Mouse (Mus musculus) forebrain, embryonic 14.5 days (tissue): ENCODE data around the gene Map3k5. TPM values are rescaled to one million over a fixed set of nuclear protein-coding genes. Genes with fewer than 3 reads are reported as not detected.

Experiments used
- ATAC-seq: fragments of 200-750 bp; cut with Nextera tagmentation; 2 replicates; pipeline ENCODE4 v1.8.0; 2017; ENCODE audit warnings: mild to moderate bottlenecking, moderate library complexity
- DNase-seq: peaks from one replicate; pipeline ENCODE4 v3.0.0-alpha.2; 2015; ENCODE audit warnings: low spot score
- H3K27ac ChIP-seq: fragments of 300-500 bp; sonication (generic); 2 replicates; pipeline ENCODE4 v1.5.1; 2014; ENCODE audit warnings: low read depth, mild to moderate bottlenecking, control low read depth, low read length, moderate library complexity
- H3K27me3 ChIP-seq: fragments of 300-500 bp; sonication (generic); replicated peaks from 2 replicates; pipeline ENCODE4 v1.6.1; 2014; ENCODE audit warnings: low read length, control low read depth, mixed read lengths; ENCODE audit not compliant: control insufficient read depth, insufficient read depth
- H3K36me3 ChIP-seq: fragments of 300-500 bp; sonication (generic); 2 replicates; pipeline ENCODE4 v1.6.1; 2014; ENCODE audit warnings: low read length, control low read depth; ENCODE audit not compliant: control insufficient read depth, insufficient read depth
- H3K4me1 ChIP-seq: fragments of 300-500 bp; sonication (generic); 2 replicates; pipeline ENCODE4 v1.6.1; 2014; ENCODE audit warnings: antibody characterized with exemption, low read length, control low read depth; ENCODE audit not compliant: control insufficient read depth, insufficient read depth
- H3K4me2 ChIP-seq: fragments of 300-500 bp; sonication (generic); 2 replicates; pipeline ENCODE4 v1.6.1; 2014; ENCODE audit warnings: mild to moderate bottlenecking, control low read depth, low read length
- H3K4me3 ChIP-seq: fragments of 300-500 bp; sonication (generic); 2 replicates; pipeline ENCODE4 v1.5.1; 2014; ENCODE audit warnings: low read depth, low read length, control low read depth
- H3K9ac ChIP-seq: fragments of 300-500 bp; sonication (generic); 2 replicates; pipeline ENCODE4 v1.6.1; 2014; ENCODE audit warnings: mild to moderate bottlenecking, low read length, control low read depth, moderate library complexity
- H3K9me3 ChIP-seq: fragments of 300-500 bp; sonication (generic); replicated peaks from 2 replicates; pipeline ENCODE4 v1.6.1; 2016; ENCODE audit warnings: low read length, control low read depth, mixed read lengths; ENCODE audit not compliant: control insufficient read depth
- WGBS: fragments of 180-500 bp; shearing (Covaris S2); extraction: QIAGEN DNeasy Blood & Tissue Kit; methylation state at CpG from one replicate; pipeline ENCODE4 v1.1.7; 2014; 5-methylcytosine and 5-hydroxymethylcytosine counted together
- polyA plus RNA-seq: library from polyadenylated mRNA; unstranded; fragments of >200 nt; fragmentation: Nextera tagmentation; extraction: Ambion mirVana; gene quantifications from 2 replicates; pipeline ENCODE4 v1.2.1, GENCODE M21; 2014

Map3k5 gene
- polyA plus RNA-seq, 1 experiment from 2014 or later: 0.72 TPM

DNA sequence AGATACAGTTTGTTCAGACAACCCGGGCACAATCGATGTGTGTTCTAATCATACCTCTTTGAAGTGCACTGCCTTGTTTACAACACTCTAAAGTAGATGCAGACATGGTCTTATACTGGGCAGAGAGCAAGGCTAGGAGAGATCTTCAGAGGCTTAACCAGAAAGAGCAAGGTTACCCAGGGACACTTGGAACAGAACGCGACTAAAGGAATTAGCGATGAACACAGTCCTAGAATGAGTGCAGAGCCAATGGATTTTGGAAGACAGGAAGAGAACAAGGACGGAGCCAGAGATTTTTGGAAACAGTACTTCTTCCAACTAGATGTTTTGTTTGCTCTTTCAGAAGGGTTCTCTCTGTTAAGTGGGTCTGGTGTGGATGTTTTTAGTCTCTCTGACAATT is 137.4 kb downstream of the Map3k5 start:
- Histone ChIP-seq H3K27me3 (no peaks in the 10 kb centered on the region), H3K4me2 (no peak overlapping the region), H3K36me3 (no peaks in the 10 kb centered on the region), H3K4me3 (no peak overlapping the region), H3K9ac (no peak overlapping the region), H3K27ac (no peak overlapping the region), H3K4me1 (no peaks in the 10 kb centered on the region), H3K9me3 (no peaks in the 10 kb centered on the region)
- DNase-seq: no peak
- 93% methylated on average over 6 of the region's 6 CpGs for WGBS
- no peak for ATAC-seq

DNA sequence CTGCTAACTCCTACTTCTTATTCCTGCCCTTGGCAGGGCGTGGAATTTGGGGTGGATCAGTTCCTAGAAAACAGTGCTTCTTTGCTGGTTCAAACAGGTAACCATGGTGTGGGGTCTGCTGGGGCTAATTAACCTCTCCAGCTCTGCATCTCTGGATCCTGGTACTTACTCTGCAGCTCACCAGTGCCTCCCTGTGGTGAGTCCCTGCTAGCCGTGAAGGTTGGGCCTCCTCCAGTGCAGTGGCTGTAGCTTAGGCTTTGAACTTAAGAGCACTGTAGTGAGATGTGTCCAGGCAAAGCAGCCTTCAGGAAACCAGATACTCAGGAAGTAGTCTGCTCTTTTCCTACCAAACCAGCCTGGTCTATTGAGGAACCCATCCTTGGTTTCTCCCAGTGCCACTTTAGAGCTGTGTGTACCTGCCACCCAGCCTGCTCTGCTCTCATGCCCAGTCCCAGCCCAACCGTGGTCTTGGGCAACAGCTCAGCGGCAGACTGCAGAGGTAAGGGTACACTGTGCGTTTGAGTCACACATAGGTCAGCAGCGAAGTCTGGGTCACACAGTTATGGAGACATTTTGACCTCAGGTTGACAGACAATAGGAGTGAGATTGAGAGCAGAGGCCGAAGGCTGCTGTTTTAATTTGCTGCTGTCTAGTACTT is 139.1 kb downstream of the Map3k5 start:
- no peak overlapping the region for H3K27ac ChIP-seq
- no peaks in the 10 kb centered on the region for H3K4me1 ChIP-seq
- 70% methylated on average over 7 of the region's 7 CpGs for WGBS
- no peak overlapping the region for H3K4me3 ChIP-seq
- DNase-seq: peak; percentile 70
- H3K9ac ChIP-seq: no peak overlapping the region
- H3K36me3 ChIP-seq: no peaks in the 10 kb centered on the region
- H3K27me3 ChIP-seq: no peaks in the 10 kb centered on the region
- H3K4me2 ChIP-seq: no peak overlapping the region
- H3K9me3 ChIP-seq: no peaks in the 10 kb centered on the region
- ATAC-seq: peak; percentile 68; the same call in 1 of the 2 replicates

DNA sequence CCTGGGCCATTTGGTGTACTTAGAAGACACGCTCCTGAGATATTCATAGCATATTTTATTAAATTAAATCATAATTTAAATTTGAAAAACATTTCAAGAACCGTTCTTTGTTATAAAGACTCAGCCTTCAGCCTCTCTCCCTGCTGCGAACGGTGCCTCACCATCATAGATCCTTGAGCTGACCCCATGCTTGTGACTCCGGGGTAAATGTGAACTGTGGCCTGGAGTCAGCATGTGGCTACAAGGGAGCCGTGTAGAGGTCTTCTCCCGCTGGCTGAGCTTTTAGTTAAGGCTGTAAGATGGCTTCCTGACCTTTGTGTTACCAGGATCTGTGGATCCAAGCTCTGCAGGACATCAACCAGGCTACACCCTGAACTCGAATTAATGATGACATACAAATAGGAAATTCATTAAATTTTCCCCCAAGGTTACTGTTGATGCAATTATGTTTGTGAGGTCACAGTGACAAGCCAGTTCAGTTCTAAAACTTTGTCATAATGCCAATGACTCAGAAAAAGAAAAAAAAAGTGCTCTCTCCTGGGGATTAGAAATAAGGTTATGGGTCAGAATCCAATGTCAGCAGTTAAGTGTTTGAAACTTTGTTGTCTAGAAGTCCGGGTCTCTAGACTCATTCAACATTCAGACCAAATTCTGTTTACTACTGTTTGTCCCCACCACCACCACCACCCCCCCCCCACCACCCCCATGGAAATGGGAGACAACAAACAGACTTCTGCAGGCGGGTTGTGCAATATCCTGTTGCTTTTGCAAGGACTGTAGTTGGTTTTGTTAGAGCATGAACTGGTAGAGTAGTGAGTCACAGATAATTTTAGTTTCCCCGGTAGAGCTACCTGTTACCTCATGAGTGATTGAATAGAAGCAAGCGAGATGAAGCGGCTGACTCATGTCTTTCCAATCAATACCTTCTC is 142.5 kb downstream of the Map3k5 start:
- H3K9me3 ChIP-seq: no peaks in the 10 kb centered on the region
- ATAC-seq: no peak
- no peak for DNase-seq
- no peak overlapping the region for H3K4me2 ChIP-seq
- no peak overlapping the region for H3K27ac ChIP-seq
- H3K4me1 ChIP-seq: no peaks in the 10 kb centered on the region
- no peak overlapping the region for H3K4me3 ChIP-seq
- H3K36me3 ChIP-seq: no peaks in the 10 kb centered on the region
- H3K9ac ChIP-seq: no peak overlapping the region
- 82% methylated on average over 13 of the region's 13 CpGs for WGBS
- no peaks in the 10 kb centered on the region for H3K27me3 ChIP-seq

DNA sequence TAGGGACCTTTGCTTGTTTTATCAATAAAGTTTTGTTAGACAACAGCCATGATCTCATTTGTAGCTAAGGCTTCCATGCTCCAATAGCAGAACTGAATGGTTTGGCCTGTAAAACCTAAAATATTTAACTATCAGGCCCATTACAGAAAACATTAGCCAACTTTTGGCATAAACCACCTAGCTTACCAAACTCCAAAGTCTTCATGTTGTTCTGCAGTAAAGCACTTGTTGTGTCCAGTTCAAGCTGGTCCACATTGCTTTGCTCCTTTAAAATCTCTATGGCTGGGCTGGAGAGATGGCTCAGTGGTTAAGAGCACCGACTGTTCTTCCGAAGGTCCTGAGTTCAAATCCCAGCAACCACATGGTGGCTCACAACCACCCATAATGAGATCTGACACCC is 144.1 kb downstream of the Map3k5 start:
- Histone ChIP-seq H3K4me2 (no peak overlapping the region), H3K36me3 (no peaks in the 10 kb centered on the region), H3K4me1 (no peaks in the 10 kb centered on the region), H3K9ac (no peak overlapping the region), H3K27ac (no peak overlapping the region), H3K9me3 (no peaks in the 10 kb centered on the region), H3K4me3 (no peak overlapping the region), H3K27me3 (no peaks in the 10 kb centered on the region)
- DNase-seq: no peak
- ATAC-seq: no peak
- 93% methylated on average over 2 of the region's 2 CpGs for WGBS

DNA sequence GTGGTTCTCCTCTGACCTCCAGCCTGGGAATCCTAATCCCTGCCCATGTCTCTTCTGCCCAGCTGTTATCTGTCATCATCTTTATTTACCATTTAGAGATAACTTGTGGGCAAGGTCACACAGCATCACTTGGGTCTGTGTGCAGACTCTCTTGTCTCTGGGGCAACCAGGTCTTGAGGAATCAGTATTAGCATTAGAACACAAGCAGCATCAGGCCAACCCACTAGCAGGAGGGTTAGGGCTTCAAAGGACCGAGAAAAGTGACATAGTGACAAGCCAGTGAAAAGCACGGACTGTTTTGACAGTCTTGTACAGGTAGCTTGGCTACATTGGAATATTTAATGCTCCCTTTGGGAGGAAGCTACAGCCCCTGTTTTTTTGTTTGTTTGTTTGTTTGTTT is 153.6 kb downstream of the Map3k5 start:
- Histone ChIP-seq H3K4me3 (no peak overlapping the region), H3K9me3 (no peaks in the 10 kb centered on the region), H3K36me3 (no peaks in the 10 kb centered on the region), H3K27me3 (no peaks in the 10 kb centered on the region), H3K9ac (no peak overlapping the region), H3K27ac (no peak overlapping the region), H3K4me2 (no peak overlapping the region), H3K4me1 (no peaks in the 10 kb centered on the region)
- ATAC-seq (no peak), DNase-seq (no peak)
- 68% methylated on average over 2 of the region's 2 CpGs for WGBS

DNA sequence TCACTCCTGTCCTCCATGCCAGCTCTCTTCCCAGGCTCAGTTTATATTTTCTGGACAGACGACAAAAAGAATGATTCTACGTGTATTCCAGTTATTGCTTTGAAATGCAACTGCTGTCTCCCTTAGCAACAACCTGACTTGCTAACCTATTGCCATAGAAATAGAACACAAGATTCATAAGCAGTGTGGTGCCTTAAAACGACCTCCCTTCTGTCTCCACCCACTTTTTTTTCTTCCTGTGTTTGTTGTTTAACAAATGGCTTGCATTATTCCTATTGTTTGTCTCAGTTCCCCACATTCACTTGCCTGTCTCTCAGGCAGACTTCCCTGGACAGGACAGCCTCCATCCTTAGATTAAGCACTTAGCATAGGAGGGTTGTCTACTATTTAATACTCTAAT is 154.8 kb downstream of the Map3k5 start:
- H3K9me3 ChIP-seq: no peaks in the 10 kb centered on the region
- ATAC-seq (no peak), DNase-seq (no peak)
- H3K4me3 ChIP-seq: no peak overlapping the region
- H3K9ac ChIP-seq: no peak overlapping the region
- no peak overlapping the region for H3K27ac ChIP-seq
- WGBS: 54% methylated on average over 3 of the region's 3 CpGs
- no peaks in the 10 kb centered on the region for H3K4me1 ChIP-seq
- no peaks in the 10 kb centered on the region for H3K27me3 ChIP-seq
- no peak overlapping the region for H3K4me2 ChIP-seq
- no peaks in the 10 kb centered on the region for H3K36me3 ChIP-seq

DNA sequence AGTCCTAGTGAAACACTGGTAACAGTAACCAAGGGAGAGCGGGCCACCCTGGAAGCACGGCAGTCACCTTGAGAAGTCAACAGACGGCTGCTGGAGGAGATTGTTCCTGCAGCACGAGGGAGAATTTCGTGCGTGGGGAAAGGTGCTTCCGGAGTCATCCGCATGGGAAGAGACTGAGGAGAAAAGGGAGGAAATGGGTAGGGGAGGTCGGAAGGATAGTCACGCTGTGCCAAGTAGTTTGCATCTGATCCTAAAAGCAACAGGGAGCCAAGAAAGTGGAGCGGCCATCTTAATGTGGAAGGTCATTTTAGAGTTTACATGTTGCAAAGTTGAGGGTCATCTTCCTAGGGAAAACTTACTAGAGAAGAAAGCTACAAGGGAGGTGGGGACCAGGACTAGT is 155.9 kb downstream of the Map3k5 start:
- H3K9ac ChIP-seq: no peak overlapping the region
- WGBS: 94% methylated on average over 11 of the region's 11 CpGs
- no peaks in the 10 kb centered on the region for H3K4me1 ChIP-seq
- H3K4me2 ChIP-seq: no peak overlapping the region
- ATAC-seq (no peak), DNase-seq (no peak)
- H3K36me3 ChIP-seq: no peaks in the 10 kb centered on the region
- H3K27ac ChIP-seq: no peak overlapping the region
- H3K4me3 ChIP-seq: no peak overlapping the region
- no peaks in the 10 kb centered on the region for H3K9me3 ChIP-seq
- H3K27me3 ChIP-seq: no peaks in the 10 kb centered on the region

DNA sequence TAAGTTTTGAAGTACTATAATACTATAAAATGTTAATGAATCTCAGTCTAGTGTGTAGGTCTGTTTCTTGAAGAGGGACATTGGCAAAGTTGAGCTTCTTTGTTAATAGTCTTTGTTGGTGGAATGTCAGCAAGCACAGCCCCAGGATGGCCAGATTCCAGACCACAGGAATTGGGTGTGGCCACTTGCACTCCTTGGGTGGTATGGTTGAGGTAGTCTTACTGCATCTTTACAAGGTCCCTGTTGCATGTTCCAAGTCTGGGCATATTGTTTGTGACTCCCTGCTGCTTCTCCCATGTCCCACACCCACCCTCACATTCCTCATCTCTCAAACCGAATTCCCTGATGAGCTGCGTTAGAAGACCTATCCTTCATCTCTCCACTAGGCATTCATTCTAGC is 157.1 kb downstream of the Map3k5 start:
- H3K27me3 ChIP-seq: no peaks in the 10 kb centered on the region
- no peaks in the 10 kb centered on the region for H3K36me3 ChIP-seq
- H3K4me1 ChIP-seq: no peaks in the 10 kb centered on the region
- H3K4me3 ChIP-seq: no peak overlapping the region
- no peak overlapping the region for H3K27ac ChIP-seq
- H3K9ac ChIP-seq: no peak overlapping the region
- DNase-seq (no peak), ATAC-seq (no peak)
- 90% methylated on average over 2 of the region's 2 CpGs for WGBS
- H3K4me2 ChIP-seq: no peak overlapping the region
- no peaks in the 10 kb centered on the region for H3K9me3 ChIP-seq

DNA sequence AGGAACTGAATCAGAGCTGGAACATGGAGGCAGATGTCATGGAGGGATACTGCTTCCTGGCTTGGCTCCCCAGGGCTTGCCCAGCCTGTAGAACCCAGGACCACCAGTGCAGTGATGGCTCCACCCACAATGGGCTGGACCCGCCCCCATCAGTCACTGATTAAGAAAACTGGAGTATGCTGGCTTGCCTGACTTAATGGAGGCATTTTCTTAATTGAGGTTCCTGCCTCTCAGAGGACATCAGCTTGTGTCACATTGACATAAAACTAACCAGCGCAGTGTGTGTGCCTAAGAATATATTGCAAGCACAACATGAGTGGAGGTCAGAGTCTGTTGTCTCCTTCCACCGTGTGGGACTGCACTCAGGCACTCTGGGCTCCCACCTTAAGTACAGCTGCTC is 158.1 kb downstream of the Map3k5 start:
- Histone ChIP-seq H3K27me3 (no peaks in the 10 kb centered on the region), H3K4me3 (no peak overlapping the region), H3K9ac (no peak overlapping the region), H3K27ac (no peak overlapping the region), H3K4me1 (no peaks in the 10 kb centered on the region), H3K4me2 (no peak overlapping the region), H3K9me3 (no peaks in the 10 kb centered on the region), H3K36me3 (no peaks in the 10 kb centered on the region)
- 83% methylated on average over 3 of the region's 3 CpGs for WGBS
- DNase-seq (no peak), ATAC-seq (no peak)
